Mouse (Mus musculus) stomach, postnatal 0 days (tissue): ENCODE data around the gene Il23a. TPM values are rescaled to one million over a fixed set of nuclear protein-coding genes. Genes with fewer than 3 reads are reported as not detected.

ENCODE experiments used
- ATAC-seq: fragments of 200-750 bp; cut with Nextera tagmentation; 2 replicates; pipeline ENCODE4 v1.8.0; 2017; ENCODE audit not compliant: low FRiP score, low TSS enrichment
- DNase-seq: peaks from one replicate; pipeline ENCODE4 v3.0.0-alpha.2; 2016; ENCODE audit warnings: low spot score
- H3K27ac ChIP-seq: fragments of 300-500 bp; sonication (generic); replicated peaks from 2 replicates; pipeline ENCODE4 v1.5.1; 2014; ENCODE audit warnings: mild to moderate bottlenecking, control low read depth
- H3K27me3 ChIP-seq: fragments of 300-500 bp; sonication (generic); 2 replicates; pipeline ENCODE4 v1.6.1; 2014; ENCODE audit warnings: low read length; ENCODE audit not compliant: control insufficient read depth, insufficient read depth
- H3K36me3 ChIP-seq: fragments of 300-500 bp; sonication (generic); 2 replicates; pipeline ENCODE4 v1.6.1; 2014; ENCODE audit warnings: low read length, mixed read lengths; ENCODE audit not compliant: control insufficient read depth, insufficient read depth
- H3K4me1 ChIP-seq: fragments of 300-500 bp; sonication (generic); replicated peaks from 2 replicates; pipeline ENCODE4 v1.6.1; 2014; ENCODE audit warnings: antibody characterized with exemption; ENCODE audit not compliant: control insufficient read depth, insufficient read depth
- H3K4me2 ChIP-seq: fragments of 300-500 bp; sonication (generic); replicated peaks from 2 replicates; pipeline ENCODE4 v1.6.1; 2014; ENCODE audit warnings: low read depth, mild to moderate bottlenecking, control low read depth, moderate library complexity
- H3K4me3 ChIP-seq: fragments of 300-500 bp; sonication (generic); 2 replicates; pipeline ENCODE4 v1.5.1; 2014; ENCODE audit warnings: low read depth, low read length, control low read depth
- H3K9ac ChIP-seq: fragments of 300-500 bp; sonication (generic); 2 replicates; pipeline ENCODE4 v1.6.1; 2014; ENCODE audit warnings: mild to moderate bottlenecking, low read length, control low read depth, mixed read lengths
- H3K9me3 ChIP-seq: fragments of 300-500 bp; sonication (generic); 2 replicates; pipeline ENCODE4 v1.6.1; 2016; ENCODE audit warnings: low read length; ENCODE audit not compliant: control insufficient read depth
- CTCF ChIP-seq: IDR thresholded peaks from 2 replicates; pipeline ENCODE4 v1.5.1; 2016; ENCODE audit warnings: antibody characterized with exemption, low read depth, mild to moderate bottlenecking, moderate library complexity
- EP300 ChIP-seq: optimal IDR thresholded peaks from 2 replicates; pipeline ENCODE3; 2016; ENCODE audit warnings: antibody characterized with exemption
- WGBS: fragments of 180-500 bp; shearing (Covaris S2); extraction: QIAGEN DNeasy Blood & Tissue Kit; methylation state at CpG from one replicate; pipeline ENCODE4 v1.1.7; 2014; 5-methylcytosine and 5-hydroxymethylcytosine counted together
- polyA plus RNA-seq: library from polyadenylated mRNA; unstranded; fragments of >200 nt; fragmentation: Nextera tagmentation; extraction: Ambion mirVana; gene quantifications from 2 replicates; pipeline ENCODE4 v1.2.1, GENCODE M21; 2015

Il23a gene
- polyA plus RNA-seq, 1 experiment from 2014 or later, result 0.35 TPM

DNA sequence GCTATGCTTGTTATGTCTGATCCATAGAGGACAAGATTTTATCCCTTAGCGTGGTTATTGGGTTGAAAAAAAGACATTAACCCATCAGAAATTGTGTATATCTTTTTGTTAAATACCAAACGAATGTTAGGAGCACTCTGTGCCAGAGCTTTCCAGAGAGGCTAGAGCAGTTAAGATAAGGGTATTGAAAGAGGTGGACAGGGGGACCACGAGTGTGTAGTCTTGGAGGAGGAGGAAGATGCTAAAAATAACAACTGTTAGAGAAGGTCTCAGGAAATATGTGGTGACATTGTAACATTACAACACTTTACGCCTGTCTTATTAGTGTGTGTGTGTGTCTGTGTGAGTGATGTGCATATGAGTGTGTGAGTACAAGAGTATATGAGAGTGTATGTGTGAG is 12.3 kb upstream of the Il23a start:
- peaks cover 19% of the 10 kb centered on the region for H3K36me3 ChIP-seq
- no peak overlapping the region for H3K9ac ChIP-seq
- 66% methylated on average over 4 of the region's 4 CpGs for WGBS
- DNase-seq (no peak), ATAC-seq (no peak)
- no peak overlapping the region for H3K4me2 ChIP-seq
- H3K9me3 ChIP-seq, result no peaks in the 10 kb centered on the region
- no peaks in the 10 kb centered on the region for H3K4me1 ChIP-seq
- TF ChIP-seq CTCF (no peak), EP300 (no peak)
- H3K4me3 ChIP-seq, result no peak overlapping the region
- no peak overlapping the region for H3K27ac ChIP-seq
- H3K27me3 ChIP-seq, result no peaks in the 10 kb centered on the region

DNA sequence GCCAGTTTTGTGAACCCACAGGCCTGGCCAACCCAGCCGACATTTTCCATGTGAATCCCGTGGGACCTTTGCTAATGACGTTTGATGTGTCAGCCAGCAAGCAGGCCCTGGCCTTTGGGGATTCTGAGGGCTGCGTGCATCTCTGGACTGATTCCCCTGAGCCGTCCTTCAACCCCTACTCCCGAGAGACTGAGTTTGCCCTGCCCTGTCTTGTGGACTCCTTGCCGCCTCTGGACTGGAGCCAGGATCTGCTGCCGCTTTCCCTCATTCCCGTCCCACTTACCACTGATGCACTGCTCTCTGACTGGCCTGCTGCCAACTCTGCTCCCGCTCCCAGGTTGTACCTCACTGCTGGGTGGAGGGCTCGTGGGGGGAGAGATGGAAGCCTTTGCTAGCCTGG is 11.6 kb upstream of the Il23a start:
- peak; percentile 28; the same call in 1 of the 2 replicates for ATAC-seq
- Histone ChIP-seq H3K27ac (0 out of 2 replicates have a peak overlapping the region, but pooled peaks have one; percentile 2), H3K27me3 (no peaks in the 10 kb centered on the region), H3K9me3 (no peaks in the 10 kb centered on the region), H3K4me3 (no peak overlapping the region), H3K9ac (no peak overlapping the region), H3K4me1 (no peaks in the 10 kb centered on the region), H3K4me2 (no peak overlapping the region), H3K36me3 (peaks cover 17% of the 10 kb centered on the region)
- peak; percentile 63 for DNase-seq
- no peak for TF ChIP-seq CTCF
- TF ChIP-seq EP300, result no peak
- WGBS, result 48% methylated on average over 11 of the region's 11 CpGs

DNA sequence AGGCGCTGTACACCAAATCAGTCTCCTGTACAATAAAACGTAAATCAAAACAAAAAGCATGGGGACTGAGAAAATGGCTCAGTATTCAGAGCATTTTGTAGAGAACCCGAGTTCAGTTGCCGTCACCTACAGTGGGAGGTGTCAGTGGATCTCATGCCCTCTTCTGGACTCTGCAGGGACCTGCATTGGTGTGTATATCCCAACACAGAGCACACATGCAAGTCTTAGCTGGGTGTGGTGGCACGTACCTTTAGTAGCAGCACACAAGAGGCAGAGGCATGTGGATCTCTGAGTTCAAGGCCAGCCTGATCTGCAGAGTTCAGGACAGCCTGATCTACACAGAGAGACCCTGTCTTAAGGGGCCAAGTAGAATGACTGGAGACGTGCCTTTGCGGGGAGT is 11.1 kb upstream of the Il23a start:
- Histone ChIP-seq H3K27me3 (no peaks in the 10 kb centered on the region), H3K9me3 (no peaks in the 10 kb centered on the region), H3K36me3 (peaks cover 17% of the 10 kb centered on the region), H3K9ac (no peak overlapping the region), H3K4me3 (no peak overlapping the region), H3K4me1 (no peaks in the 10 kb centered on the region), H3K27ac (no peak overlapping the region), H3K4me2 (no peak overlapping the region)
- no peak for ATAC-seq
- 83% methylated on average over 7 of the region's 7 CpGs for WGBS
- TF ChIP-seq CTCF (0 out of 2 replicates have a peak, but pooled peaks have one; percentile 11), EP300 (no peak)
- no peak for DNase-seq

DNA sequence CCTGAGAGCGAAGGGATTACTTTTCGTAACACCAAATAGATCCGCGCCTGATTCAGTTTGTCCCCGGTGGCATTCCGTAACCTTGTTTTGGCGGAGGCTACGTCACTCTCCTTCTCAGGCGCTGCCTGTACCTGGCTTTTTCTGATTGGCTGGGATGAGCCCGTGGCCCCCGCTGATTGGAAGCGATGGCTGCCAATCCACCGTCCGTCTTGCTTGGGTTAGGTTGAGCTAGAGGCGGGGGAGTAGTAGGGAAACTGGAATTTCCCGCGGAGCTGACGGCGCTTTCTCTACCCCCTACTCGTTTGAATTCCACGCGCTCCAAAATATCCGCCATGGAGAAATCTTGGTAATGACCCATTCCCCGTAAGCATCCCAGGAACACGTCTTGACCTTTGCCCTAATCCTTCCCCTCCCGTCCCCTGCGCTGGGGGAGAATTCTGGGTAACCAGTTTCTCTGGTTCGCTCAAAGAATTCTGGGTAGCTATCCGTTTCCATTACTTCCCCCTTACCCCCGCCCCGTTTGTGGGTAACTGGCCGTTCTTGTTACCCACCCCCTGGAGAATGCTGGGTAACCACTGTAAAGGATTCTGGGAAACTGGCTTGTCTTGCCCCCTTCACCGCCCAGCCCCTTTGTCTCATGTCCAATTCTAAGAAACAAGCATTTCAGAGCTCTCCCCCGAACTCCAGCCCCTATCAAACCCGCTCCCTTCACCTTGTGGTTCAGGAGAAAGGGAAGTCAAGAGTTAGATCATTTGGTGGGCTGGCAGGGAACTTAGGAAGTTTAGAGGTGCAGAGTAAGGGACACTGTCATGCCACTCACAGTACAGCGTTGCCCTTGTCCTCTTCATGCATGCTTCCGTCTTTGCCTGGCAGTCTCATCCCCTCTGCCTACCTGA is 4.8 kb upstream of the Il23a start, which contains the start of gene Pan2:
Gene Pan2, plus strand, starts transcription at position 210 of the 896 bp plus-strand sequence.
- Histone ChIP-seq H3K4me1 (peaks cover 7% of the 10 kb centered on the region; the same call in 1 of the 2 replicates), H3K4me3 (peak within 1 kb of the TSS; percentile 57), H3K9me3 (no peaks in the 10 kb centered on the region), H3K27ac (peak within 1 kb of the TSS; percentile 97), H3K36me3 (peaks cover 4% of the 10 kb centered on the region; the same call in 1 of the 2 replicates), H3K4me2 (peak within 1 kb of the TSS; percentile 76), H3K9ac (peak within 1 kb of the TSS; percentile 84), H3K27me3 (no peaks in the 10 kb centered on the region)
- DNase-seq (peak; percentile 99), ATAC-seq (peak; percentile 99)
- TF ChIP-seq CTCF, result no peak
- TF ChIP-seq EP300, result peak; percentile 97
- WGBS, result under 1% methylated on average over 37 of the region's 37 CpGs

DNA sequence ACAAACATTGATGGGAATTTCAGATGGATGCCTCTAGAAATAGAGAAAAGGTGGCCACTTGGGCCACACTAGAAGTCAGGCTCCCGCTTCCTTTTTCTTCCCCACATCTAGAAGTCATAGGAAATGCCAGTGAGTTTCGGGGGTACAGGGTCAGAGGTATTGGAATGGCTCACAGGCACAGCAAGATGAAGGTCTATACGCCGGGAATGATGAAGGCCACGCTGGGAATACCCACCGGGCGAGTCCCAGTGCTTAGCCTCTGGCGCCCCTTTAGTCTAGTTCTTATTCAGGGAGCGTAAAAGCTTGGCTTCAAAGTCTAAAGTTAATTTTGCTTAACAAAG is 4.2 kb upstream of the Il23a start:
- 0% methylated on average over 9 of the region's 9 CpGs for WGBS
- Histone ChIP-seq H3K27ac (peak overlapping the region; percentile 97), H3K9ac (peak overlapping the region; percentile 84), H3K27me3 (no peaks in the 10 kb centered on the region), H3K4me3 (peak overlapping the region; percentile 57), H3K9me3 (no peaks in the 10 kb centered on the region), H3K4me2 (peak overlapping the region; percentile 76), H3K4me1 (peaks cover 7% of the 10 kb centered on the region; the same call in 1 of the 2 replicates), H3K36me3 (no peaks in the 10 kb centered on the region)
- DNase-seq (no peak), ATAC-seq (peak; percentile 45)
- no peak for TF ChIP-seq EP300

DNA sequence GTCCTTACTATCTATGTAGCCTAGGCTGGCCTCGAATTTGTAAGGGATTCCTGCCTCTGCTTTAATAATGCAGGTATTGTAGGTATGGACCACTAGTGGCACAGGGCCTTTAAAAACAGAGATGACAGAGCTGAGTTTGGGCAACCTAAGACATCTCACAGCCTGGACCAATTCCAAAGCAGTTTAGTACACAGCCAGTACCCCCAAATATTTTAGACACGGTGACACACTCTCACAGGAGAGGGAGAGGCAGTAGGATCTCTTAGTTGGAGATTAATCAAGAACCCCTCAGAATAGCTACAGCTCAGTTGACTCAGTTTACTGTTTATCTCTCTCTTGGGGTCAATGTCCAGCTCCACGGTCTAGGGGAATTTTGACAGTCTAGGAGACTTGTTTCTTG is 3.8 kb upstream of the Il23a start:
- Histone ChIP-seq H3K4me2 (peak overlapping the region; percentile 76), H3K36me3 (no peaks in the 10 kb centered on the region), H3K4me3 (peak overlapping the region; percentile 57), H3K27me3 (no peaks in the 10 kb centered on the region), H3K4me1 (peaks cover 7% of the 10 kb centered on the region; the same call in 1 of the 2 replicates), H3K9me3 (no peaks in the 10 kb centered on the region), H3K27ac (peak overlapping the region; percentile 97), H3K9ac (peak overlapping the region; percentile 84)
- TF ChIP-seq CTCF (no peak), EP300 (no peak)
- DNase-seq, result no peak
- no peak for ATAC-seq
- WGBS, result 25% methylated on average over 3 of the region's 3 CpGs
